Mouse (Mus musculus): ENCODE measurements around the gene Gm21292. TPM values are rescaled to one million over a fixed set of nuclear protein-coding genes. Genes with fewer than 3 reads are reported as not detected.
"Not testable (repeated sequence)": the region's sequence is repeated elsewhere in the genome, so short reads cannot be mapped to it uniquely, and the experiment has no call there.

Gene Gm21292
- polyA plus RNA-seq (2014; fragmentation: Nextera tagmentation; extraction: Ambion mirVana) = not detected in 2 replicates

DNA sequence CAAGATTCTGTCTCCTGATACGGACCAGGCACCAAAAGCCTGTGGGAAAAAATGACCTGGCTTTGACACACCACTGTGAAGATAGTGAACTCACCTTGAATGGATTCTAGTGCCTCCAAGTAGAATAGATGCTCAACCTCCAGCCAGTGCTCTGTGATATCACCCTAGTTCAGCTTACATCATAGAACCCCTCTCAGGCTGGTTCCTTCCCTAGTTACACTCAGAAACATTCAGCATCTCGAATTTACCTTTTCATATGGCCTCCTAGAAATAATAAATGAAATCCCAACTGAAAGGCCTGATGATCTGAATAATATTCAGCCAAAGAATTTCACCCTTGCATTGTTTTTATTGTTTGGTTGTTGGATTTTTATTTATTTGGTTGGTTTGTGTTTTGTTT lies at the start of gene Gm21292:
TSS of gene Gm21292 (minus strand) at position 101 of the 400 bp plus-strand sequence.
- H3K36me3 ChIP-seq (ENCODE audit: control insufficient read depth, insufficient read depth, low read length); ATAC-seq (ENCODE audit: low FRiP score, low TSS enrichment); DNase-seq; H3K4me1 ChIP-seq (ENCODE audit: control insufficient read depth, insufficient read depth, low read length); H3K27ac ChIP-seq (replicated peaks; ENCODE audit: low read depth, low read length); H3K27me3 ChIP-seq (ENCODE audit: control insufficient read depth, insufficient read depth, low read length); H3K9ac ChIP-seq (replicated peaks; ENCODE audit: low read length); H3K4me3 ChIP-seq (replicated peaks; ENCODE audit: low read depth, low read length); H3K4me2 ChIP-seq (ENCODE audit: low read length); H3K9me3 ChIP-seq (ENCODE audit: control insufficient read depth, low read length): not testable (repeated sequence)
- WGBS = 50% methylated on average over 1 of the region's 2 CpGs

Other genes with a start within 250 kb of the Gm21292 start
- not detected in 2 replicates for gene Gm21721, start 68.3 kb upstream of the Gm21292 start, polyA plus RNA-seq (2014; fragmentation: Nextera tagmentation; extraction: Ambion mirVana)
- not detected in 2 replicates for gene Gm21812, start 213.3 kb upstream of the Gm21292 start, polyA plus RNA-seq (2014; fragmentation: Nextera tagmentation; extraction: Ambion mirVana)

Data from midbrain, embryonic 14.5 days (tissue).